Mouse (Mus musculus): ENCODE results near the gene Vwa8. TPM values are rescaled to one million over a fixed set of nuclear protein-coding genes. Genes with fewer than 3 reads are reported as not detected.

The Vwa8 gene
- polyA plus RNA-seq, 1 experiment = 13.9 TPM

GRCm38 (mm10) chr14:79065636-79066035 is 216.8 kb downstream of the Vwa8 start:
- Histone ChIP-seq H3K79me2 (ENCODE audit: control insufficient read depth, insufficient read depth) (no peaks in the 10 kb centered on the region), H3K79me3 (ENCODE audit: low read depth) (no peaks in the 10 kb centered on the region), H3K36me3 (ENCODE audit: control insufficient read depth, insufficient read depth) (peaks cover 12% of the 10 kb centered on the region), H3ac (ENCODE audit: control insufficient read depth, insufficient read length, low read depth) (no peak overlapping the region), H3K4me3 (ENCODE audit: insufficient read depth, poor library complexity, severe bottlenecking) (no peak overlapping the region), H3K27me3 (ENCODE audit: control insufficient read depth, insufficient read depth, insufficient read length) (no peaks in the 10 kb centered on the region)
- peak; percentile 96 for TF ChIP-seq FOSL1 (IDR thresholded peaks at IDR 0.05; ENCODE audit: insufficient read depth, low read length, poor library complexity, severe bottlenecking)
- peak; percentile 38 for TF ChIP-seq USF1 (IDR thresholded peaks at IDR 0.05; ENCODE audit: low read depth)
- TF ChIP-seq CEBPB (IDR thresholded peaks at IDR 0.05; ENCODE audit: low read depth) = peak; percentile 25
- TF ChIP-seq CTCF (IDR thresholded peaks at IDR 0.05; ENCODE audit: control insufficient read depth, insufficient read depth, insufficient read length) = no peak
- peak; percentile 67 for TF ChIP-seq MYOD1 (IDR thresholded peaks at IDR 0.05; ENCODE audit: control insufficient read depth, insufficient read length, low read depth)
- peak; percentile 35 for TF ChIP-seq MAX (IDR thresholded peaks at IDR 0.05)
- no peak for TF ChIP-seq MYOG (IDR thresholded peaks at IDR 0.05; ENCODE audit: control insufficient read depth, extremely low read depth, insufficient read length)

GRCm38 (mm10) chr14:79069515-79069914 is 220.7 kb downstream of the Vwa8 start:
- Histone ChIP-seq H3K36me3 (ENCODE audit: control insufficient read depth, insufficient read depth) (peaks cover 4% of the 10 kb centered on the region), H3K4me3 (ENCODE audit: insufficient read depth, poor library complexity, severe bottlenecking) (no peak overlapping the region), H3K27me3 (ENCODE audit: control insufficient read depth, insufficient read depth, insufficient read length) (no peaks in the 10 kb centered on the region), H3ac (ENCODE audit: control insufficient read depth, insufficient read length, low read depth) (no peak overlapping the region), H3K79me2 (ENCODE audit: control insufficient read depth, insufficient read depth) (no peaks in the 10 kb centered on the region), H3K79me3 (ENCODE audit: low read depth) (no peaks in the 10 kb centered on the region)
- TF ChIP-seq MYOG (IDR thresholded peaks at IDR 0.05; ENCODE audit: control insufficient read depth, extremely low read depth, insufficient read length) (no peak), CEBPB (IDR thresholded peaks at IDR 0.05; ENCODE audit: low read depth) (no peak), USF1 (IDR thresholded peaks at IDR 0.05; ENCODE audit: low read depth) (no peak), MYOD1 (IDR thresholded peaks at IDR 0.05; ENCODE audit: control insufficient read depth, insufficient read length, low read depth) (no peak), CTCF (IDR thresholded peaks at IDR 0.05; ENCODE audit: control insufficient read depth, insufficient read depth, insufficient read length) (no peak), FOSL1 (IDR thresholded peaks at IDR 0.05; ENCODE audit: insufficient read depth, low read length, poor library complexity, severe bottlenecking) (no peak), MAX (IDR thresholded peaks at IDR 0.05) (no peak)

GRCm38 (mm10) chr14:79074786-79075185 is 225.9 kb downstream of the Vwa8 start:
- Histone ChIP-seq H3K36me3 (ENCODE audit: control insufficient read depth, insufficient read depth) (no peaks in the 10 kb centered on the region), H3ac (ENCODE audit: control insufficient read depth, insufficient read length, low read depth) (no peak overlapping the region), H3K79me3 (ENCODE audit: low read depth) (no peaks in the 10 kb centered on the region), H3K79me2 (ENCODE audit: control insufficient read depth, insufficient read depth) (no peaks in the 10 kb centered on the region), H3K4me3 (ENCODE audit: insufficient read depth, poor library complexity, severe bottlenecking) (no peak overlapping the region), H3K27me3 (ENCODE audit: control insufficient read depth, insufficient read depth, insufficient read length) (no peaks in the 10 kb centered on the region)
- no peak for TF ChIP-seq MAX (IDR thresholded peaks at IDR 0.05)
- no peak for TF ChIP-seq CEBPB (IDR thresholded peaks at IDR 0.05; ENCODE audit: low read depth)
- no peak for TF ChIP-seq USF1 (IDR thresholded peaks at IDR 0.05; ENCODE audit: low read depth)
- no peak for TF ChIP-seq FOSL1 (IDR thresholded peaks at IDR 0.05; ENCODE audit: insufficient read depth, low read length, poor library complexity, severe bottlenecking)
- no peak for TF ChIP-seq CTCF (IDR thresholded peaks at IDR 0.05; ENCODE audit: control insufficient read depth, insufficient read depth, insufficient read length)
- TF ChIP-seq MYOG (IDR thresholded peaks at IDR 0.05; ENCODE audit: control insufficient read depth, extremely low read depth, insufficient read length) = no peak
- no peak for TF ChIP-seq MYOD1 (IDR thresholded peaks at IDR 0.05; ENCODE audit: control insufficient read depth, insufficient read length, low read depth)

- TF ChIP-seq USF1 (IDR thresholded peaks at IDR 0.05; ENCODE audit: low read depth) = no peak
- no peak for TF ChIP-seq CEBPB (IDR thresholded peaks at IDR 0.05; ENCODE audit: low read depth)
- H3ac ChIP-seq (ENCODE audit: control insufficient read depth, insufficient read length, low read depth) = no peak overlapping the region
- H3K79me2 ChIP-seq (ENCODE audit: control insufficient read depth, insufficient read depth) = no peaks in the 10 kb centered on the region
- H3K4me3 ChIP-seq (ENCODE audit: insufficient read depth, poor library complexity, severe bottlenecking) = no peak overlapping the region
- H3K27me3 ChIP-seq (ENCODE audit: control insufficient read depth, insufficient read depth, insufficient read length) = no peaks in the 10 kb centered on the region
- H3K36me3 ChIP-seq (ENCODE audit: control insufficient read depth, insufficient read depth) = peaks cover 2% of the 10 kb centered on the region
- no peaks in the 10 kb centered on the region for H3K79me3 ChIP-seq (ENCODE audit: low read depth)
Observed at GRCm38 (mm10) chr14:79076560-79077300, 227.9 kb downstream of the Vwa8 start.

- TF ChIP-seq USF1 (IDR thresholded peaks at IDR 0.05; ENCODE audit: low read depth) (no peak), MYOD1 (IDR thresholded peaks at IDR 0.05; ENCODE audit: control insufficient read depth, insufficient read length, low read depth) (no peak), FOSL1 (IDR thresholded peaks at IDR 0.05; ENCODE audit: insufficient read depth, low read length, poor library complexity, severe bottlenecking) (no peak), MAX (IDR thresholded peaks at IDR 0.05) (no peak), MYOG (IDR thresholded peaks at IDR 0.05; ENCODE audit: control insufficient read depth, extremely low read depth, insufficient read length) (no peak)
- Histone ChIP-seq H3K27me3 (ENCODE audit: control insufficient read depth, insufficient read depth, insufficient read length) (no peaks in the 10 kb centered on the region), H3K36me3 (ENCODE audit: control insufficient read depth, insufficient read depth) (peaks cover 3% of the 10 kb centered on the region), H3K4me3 (ENCODE audit: insufficient read depth, poor library complexity, severe bottlenecking) (no peak overlapping the region), H3ac (ENCODE audit: control insufficient read depth, insufficient read length, low read depth) (no peak overlapping the region), H3K79me3 (ENCODE audit: low read depth) (no peaks in the 10 kb centered on the region), H3K79me2 (ENCODE audit: control insufficient read depth, insufficient read depth) (no peaks in the 10 kb centered on the region)
Observed at GRCm38 (mm10) chr14:79083573-79083972, 234.7 kb downstream of the Vwa8 start.

- H3K27me3 ChIP-seq (ENCODE audit: control insufficient read depth, insufficient read depth, insufficient read length) = no peaks in the 10 kb centered on the region
- peaks cover 3% of the 10 kb centered on the region for H3K36me3 ChIP-seq (ENCODE audit: control insufficient read depth, insufficient read depth)
- no peaks in the 10 kb centered on the region for H3K79me2 ChIP-seq (ENCODE audit: control insufficient read depth, insufficient read depth)
- H3ac ChIP-seq (ENCODE audit: control insufficient read depth, insufficient read length, low read depth) = no peak overlapping the region
- TF ChIP-seq CTCF (IDR thresholded peaks at IDR 0.05; ENCODE audit: control insufficient read depth, insufficient read depth, insufficient read length) (no peak), MYOD1 (IDR thresholded peaks at IDR 0.05; ENCODE audit: control insufficient read depth, insufficient read length, low read depth) (no peak), MYOG (IDR thresholded peaks at IDR 0.05; ENCODE audit: control insufficient read depth, extremely low read depth, insufficient read length) (no peak), MAX (IDR thresholded peaks at IDR 0.05) (no peak), USF1 (IDR thresholded peaks at IDR 0.05; ENCODE audit: low read depth) (no peak), CEBPB (IDR thresholded peaks at IDR 0.05; ENCODE audit: low read depth) (no peak), FOSL1 (IDR thresholded peaks at IDR 0.05; ENCODE audit: insufficient read depth, low read length, poor library complexity, severe bottlenecking) (no peak)
- no peaks in the 10 kb centered on the region for H3K79me3 ChIP-seq (ENCODE audit: low read depth)
- no peak overlapping the region for H3K4me3 ChIP-seq (ENCODE audit: insufficient read depth, poor library complexity, severe bottlenecking)
Observed at GRCm38 (mm10) chr14:79086006-79086405, 237.2 kb downstream of the Vwa8 start.
